Mouse (Mus musculus) heart, adult 18-20 months (tissue): ENCODE measurements around the gene Lypd1. TPM values are rescaled to one million over a fixed set of nuclear protein-coding genes. Genes with fewer than 3 reads are reported as not detected.

Source experiments
- DNase-seq, 2 experiments: peaks; one replicate each; pipeline ENCODE4 v3.0.0; 2021 to 2022; ENCODE audit warnings: mixed read lengths in 1 of 2
- long read RNA-seq, 2 experiments: library from polyadenylated mRNA; stranded (forward); transcript quantifications; one replicate each; pipeline ENCODE4 v2.0.0; 2021
- total RNA-seq, 2 experiments: library from RNA; stranded (reverse); gene quantifications; 2 replicates each; pipeline ENCODE4 v1.2.3; 2021

The Lypd1 gene
- under 1 TPM; 0.46 to 0.47 TPM for total RNA-seq
- long read RNA-seq, experiment 1: 0 reads
- long read RNA-seq, experiment 2: 0 reads

- no peak for DNase-seq
Measured at GRCm38 (mm10) chr1:125912601-125913600, at the start of gene Lypd1. TSS of gene Lypd1 (minus strand) at chr1:125913101.

- DNase-seq: no peak
Measured at GRCm38 (mm10) chr1:125951026-125951425, 38.1 kb upstream of the Lypd1 start.

- DNase-seq: peak; percentile 4
Measured at GRCm38 (mm10) chr1:125949076-125949475, 36.2 kb upstream of the Lypd1 start.

GRCm38 (mm10) chr1:125945136-125945535 lies 32.2 kb upstream of the Lypd1 start:
- DNase-seq: no peak

- no peak for DNase-seq
Measured at GRCm38 (mm10) chr1:125943305-125943704, 30.4 kb upstream of the Lypd1 start.

GRCm38 (mm10) chr1:125925486-125925885 lies 12.6 kb upstream of the Lypd1 start:
- DNase-seq: no peak

GRCm38 (mm10) chr1:125923062-125923461 lies 10.2 kb upstream of the Lypd1 start:
- DNase-seq: no peak

GRCm38 (mm10) chr1:125920696-125921095 lies 7.8 kb upstream of the Lypd1 start:
- no peak for DNase-seq

GRCm38 (mm10) chr1:125911901-125912445 lies 928 bp downstream of the Lypd1 start:
- peak; percentile 13 to 31 for DNase-seq

- DNase-seq: peak; percentile 12 to 13
Measured at GRCm38 (mm10) chr1:125911337-125911900, 1.5 kb downstream of the Lypd1 start.

GRCm38 (mm10) chr1:125910871-125911265 lies 2.0 kb downstream of the Lypd1 start:
- DNase-seq: no peak

GRCm38 (mm10) chr1:125910211-125910870 lies 2.6 kb downstream of the Lypd1 start:
- no peak for DNase-seq

GRCm38 (mm10) chr1:125893158-125893557 lies 19.7 kb downstream of the Lypd1 start:
- no peak for DNase-seq

- DNase-seq: no peak
Measured at GRCm38 (mm10) chr1:125870056-125870455, 42.8 kb downstream of the Lypd1 start.

GRCm38 (mm10) chr1:125858631-125859030 lies 54.3 kb downstream of the Lypd1 start:
- no peak for DNase-seq

- no peak for DNase-seq
Measured at GRCm38 (mm10) chr1:125854646-125855045, 58.3 kb downstream of the Lypd1 start.

- DNase-seq: no peak
Measured at GRCm38 (mm10) chr1:125839746-125840392, 73.0 kb downstream of the Lypd1 start.

GRCm38 (mm10) chr1:125837507-125837906 lies 75.4 kb downstream of the Lypd1 start:
- no peak for DNase-seq

- no peak for DNase-seq
Measured at GRCm38 (mm10) chr1:125823611-125824010, 89.3 kb downstream of the Lypd1 start.

GRCm38 (mm10) chr1:125821101-125821500 lies 91.8 kb downstream of the Lypd1 start:
- DNase-seq: no peak
